Mouse (Mus musculus) small intestine, adult 2 months (tissue): ENCODE results near the gene Gpr18. TPM values are rescaled to one million over a fixed set of nuclear protein-coding genes. Genes with fewer than 3 reads are reported as not detected.
A peak's percentile ranks its signal among the peaks of the same experiment; 100 is the strongest.

Experiments
- H3K27ac ChIP-seq: fragments of 200-500 bp; 2 replicates; pipeline ENCODE4 v1.5.1; 2012; ENCODE audit warnings: low read depth, low read length, control low read depth, inconsistent platforms; ENCODE audit not compliant: insufficient read depth
- H3K27me3 ChIP-seq: fragments of 200-500 bp; 2 replicates; pipeline ENCODE4 v1.6.1; 2012; ENCODE audit warnings: mild to moderate bottlenecking, moderate library complexity, low read length, inconsistent platforms; ENCODE audit not compliant: control insufficient read depth, insufficient read depth
- H3K36me3 ChIP-seq: fragments of 200-500 bp; 2 replicates; pipeline ENCODE4 v1.6.1; 2012; ENCODE audit warnings: mild to moderate bottlenecking, low read length, control low read depth, inconsistent platforms; ENCODE audit not compliant: control insufficient read depth, insufficient read depth
- H3K4me1 ChIP-seq: fragments of 200-500 bp; 2 replicates; pipeline ENCODE4 v1.6.1; 2012; ENCODE audit warnings: low read length, inconsistent platforms, mixed read lengths; ENCODE audit not compliant: control insufficient read depth, insufficient read depth, insufficient read length
- H3K4me3 ChIP-seq: fragments of 200-500 bp; 2 replicates; pipeline ENCODE4 v1.5.1; 2012; ENCODE audit warnings: low read depth, mild to moderate bottlenecking, control low read depth, inconsistent platforms, low read length, moderate library complexity
- CTCF ChIP-seq: fragments of 200-500 bp; IDR thresholded peaks from 2 replicates; pipeline ENCODE4 v1.5.1; 2012; ENCODE audit warnings: low read depth, mild to moderate bottlenecking, control low read depth, inconsistent platforms, low read length, moderate library complexity, mixed read lengths; ENCODE audit not compliant: insufficient replicate concordance, insufficient read length; ENCODE audit errors: extremely low read depth
- POLR2A ChIP-seq: fragments of 200-500 bp; IDR thresholded peaks from 2 replicates; pipeline ENCODE4 v1.6.1; 2012; ENCODE audit warnings: low read depth, mild to moderate bottlenecking, control low read depth, inconsistent platforms, low read length, moderate library complexity
- WGBS: fragments of 180-500 bp; shearing (Covaris S2); methylation state at CpG from one replicate; pipeline ENCODE4 v1.1.7; 2018; 5-methylcytosine and 5-hydroxymethylcytosine counted together
- polyA plus RNA-seq: library from polyadenylated mRNA; depleted of rRNA; stranded (reverse); fragments of >200 nt; gene quantifications from 2 replicates; pipeline ENCODE4 v1.2.3, GENCODE M21; 2012

The Gpr18 gene
- polyA plus RNA-seq, 1 experiment, result 7.5 TPM

GRCm38 (mm10) chr14:121938256-121939191, 22.9 kb upstream of the Gpr18 start:
- Histone ChIP-seq H3K4me1 (no peaks in the 10 kb centered on the region; the same call in 1 of the 2 replicates), H3K27ac (peak overlapping the region; percentile 78), H3K36me3 (peaks cover 4% of the 10 kb centered on the region; the same call in 1 of the 2 replicates), H3K27me3 (no peaks in the 10 kb centered on the region), H3K4me3 (no peak overlapping the region)
- WGBS, result 81% methylated on average over 11 of the region's 11 CpGs
- TF ChIP-seq POLR2A (no peak), CTCF (no peak)

DNA sequence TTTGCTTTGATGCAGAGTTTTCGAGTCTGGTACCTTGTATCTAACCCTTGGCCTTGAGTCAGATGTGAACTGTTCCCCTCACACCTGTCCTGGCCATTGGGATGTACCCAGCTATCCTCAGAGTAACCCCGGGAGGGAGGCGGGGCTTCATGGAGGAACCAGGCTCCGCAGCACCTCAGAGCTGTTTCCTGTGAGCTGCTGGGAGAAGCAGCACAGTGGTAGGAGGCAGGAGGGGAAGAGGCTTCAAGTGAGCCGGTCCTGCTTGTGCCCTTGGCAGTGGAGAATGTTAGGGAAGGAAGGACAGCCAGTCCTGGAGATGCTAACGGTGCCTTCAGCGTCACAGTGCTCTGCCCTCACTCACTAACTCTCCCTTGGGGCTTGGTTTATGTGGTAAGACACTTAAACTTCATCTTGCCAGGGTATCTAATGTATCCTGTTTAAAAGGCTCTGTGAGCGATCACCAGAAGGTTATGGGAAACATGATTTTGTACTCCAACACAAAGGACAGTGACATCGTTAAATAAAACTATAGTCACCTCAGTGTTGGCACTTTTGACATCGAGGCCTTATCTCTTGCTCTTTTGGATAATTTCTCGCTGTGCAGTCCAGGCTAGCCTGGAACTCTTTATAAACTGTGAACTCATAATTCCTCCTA, 22.1 kb upstream of the Gpr18 start:
- no peaks in the 10 kb centered on the region for H3K27me3 ChIP-seq

GRCm38 (mm10) chr14:121936856-121937255, 21.3 kb upstream of the Gpr18 start:
- TF ChIP-seq CTCF (no peak), POLR2A (no peak)
- Histone ChIP-seq H3K4me1 (peaks cover under 1% of the 10 kb centered on the region), H3K4me3 (no peak overlapping the region), H3K36me3 (peaks cover 7% of the 10 kb centered on the region), H3K27ac (no peak overlapping the region), H3K27me3 (no peaks in the 10 kb centered on the region)
- 89% methylated on average over 8 of the region's 8 CpGs for WGBS

More for the DNA sequence above, 22.1 kb upstream of the Gpr18 start:
- no peak for TF ChIP-seq POLR2A
- TF ChIP-seq CTCF, result no peak
- Histone ChIP-seq H3K4me1 (no peaks in the 10 kb centered on the region; the same call in 1 of the 2 replicates), H3K36me3 (peaks cover 7% of the 10 kb centered on the region), H3K4me3 (no peak overlapping the region), H3K27ac (peak overlapping the region; percentile 73)
- 71% methylated on average over 11 of the region's 11 CpGs for WGBS

GRCm38 (mm10) chr14:121936356-121936755, 20.8 kb upstream of the Gpr18 start:
- H3K36me3 ChIP-seq, result peaks cover 7% of the 10 kb centered on the region
- H3K4me1 ChIP-seq, result peaks cover 4% of the 10 kb centered on the region
- TF ChIP-seq CTCF (no peak), POLR2A (no peak)
- H3K4me3 ChIP-seq, result no peak overlapping the region
- H3K27ac ChIP-seq, result no peak overlapping the region
- H3K27me3 ChIP-seq, result no peaks in the 10 kb centered on the region
- WGBS, result 85% methylated on average over 4 of the region's 4 CpGs

GRCm38 (mm10) chr14:121934597-121934946, 19.0 kb upstream of the Gpr18 start:
- 85% methylated on average over 5 of the region's 5 CpGs for WGBS
- TF ChIP-seq POLR2A (no peak), CTCF (no peak)
- Histone ChIP-seq H3K27ac (no peak overlapping the region), H3K27me3 (no peaks in the 10 kb centered on the region), H3K36me3 (peaks cover 7% of the 10 kb centered on the region), H3K4me1 (peaks cover 4% of the 10 kb centered on the region), H3K4me3 (no peak overlapping the region)

DNA sequence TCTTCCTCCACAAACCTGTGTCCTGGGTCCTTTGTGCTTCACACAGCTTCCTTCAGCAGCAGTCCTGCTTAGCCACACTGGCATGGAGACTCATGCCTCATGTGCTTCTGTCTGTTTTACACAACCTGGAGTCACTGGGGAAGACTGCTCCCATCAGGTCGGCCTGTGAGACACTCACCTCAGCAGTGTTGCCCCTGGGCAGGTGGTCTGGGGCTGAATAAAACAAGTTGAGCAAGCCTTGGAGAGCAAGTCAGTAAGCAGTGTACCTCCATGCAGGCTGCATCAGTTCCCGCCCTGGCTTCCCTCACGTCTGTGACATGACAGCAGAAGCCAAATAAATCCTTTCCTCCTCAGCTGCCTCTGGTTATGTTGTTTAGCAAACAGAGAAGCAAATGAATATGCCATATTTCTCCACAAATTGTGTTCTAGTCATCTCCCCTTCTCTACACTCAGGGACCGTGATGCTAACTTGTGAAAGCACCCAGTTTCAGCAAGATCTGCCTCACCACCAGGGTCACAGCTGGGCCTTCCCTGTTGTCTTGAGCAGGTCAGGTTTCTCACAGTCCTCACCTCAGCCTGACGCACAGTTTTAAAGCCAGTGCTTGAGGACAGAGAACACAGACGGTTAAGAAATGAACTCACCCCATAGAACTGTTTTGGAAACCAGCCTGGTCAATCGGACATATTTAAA, 18.5 kb upstream of the Gpr18 start:
- Histone ChIP-seq H3K4me3 (no peak overlapping the region), H3K36me3 (peaks cover 7% of the 10 kb centered on the region), H3K27ac (no peak overlapping the region), H3K27me3 (no peaks in the 10 kb centered on the region), H3K4me1 (peaks cover 4% of the 10 kb centered on the region)
- TF ChIP-seq POLR2A (no peak), CTCF (no peak)
- 86% methylated on average over 7 of the region's 7 CpGs for WGBS
